Mouse (Mus musculus) kidney, embryonic 15.5 days (tissue): ENCODE data around the gene Rffl. TPM values are rescaled to one million over a fixed set of nuclear protein-coding genes. Genes with fewer than 3 reads are reported as not detected.
A peak's percentile ranks its signal among the peaks of the same experiment; 100 is the strongest.

Experiments
- ATAC-seq: fragments of 200-750 bp; cut with Nextera tagmentation; replicated peaks from 2 replicates; pipeline ENCODE4 v1.8.0; 2017; ENCODE audit warnings: moderate TSS enrichment; ENCODE audit not compliant: low FRiP score
- H3K27ac ChIP-seq: fragments of 300-500 bp; sonication (generic); 2 replicates; pipeline ENCODE4 v1.5.1; 2015; ENCODE audit warnings: mild to moderate bottlenecking, inconsistent platforms
- H3K27me3 ChIP-seq: fragments of 300-500 bp; sonication (generic); 2 replicates; pipeline ENCODE4 v1.6.1; 2015; ENCODE audit warnings: inconsistent platforms
- H3K36me3 ChIP-seq: fragments of 300-500 bp; sonication (generic); 2 replicates; pipeline ENCODE4 v1.6.1; 2015; ENCODE audit warnings: inconsistent platforms
- H3K4me1 ChIP-seq: fragments of 300-500 bp; sonication (generic); 2 replicates; pipeline ENCODE4 v1.6.1; 2015; ENCODE audit warnings: inconsistent platforms
- H3K4me2 ChIP-seq: fragments of 300-500 bp; sonication (generic); 2 replicates; pipeline ENCODE4 v1.6.1; 2015; ENCODE audit warnings: moderate library complexity, mild to moderate bottlenecking, inconsistent platforms
- H3K4me3 ChIP-seq: fragments of 300-500 bp; sonication (generic); replicated peaks from 2 replicates; pipeline ENCODE4 v1.5.1; 2015; ENCODE audit warnings: mild to moderate bottlenecking, inconsistent platforms
- H3K9ac ChIP-seq: fragments of 300-500 bp; sonication (generic); 2 replicates; pipeline ENCODE4 v1.6.1; 2015; ENCODE audit warnings: mild to moderate bottlenecking, inconsistent platforms
- H3K9me3 ChIP-seq: fragments of 300-500 bp; sonication (generic); replicated peaks from 2 replicates; pipeline ENCODE4 v1.6.1; 2016; ENCODE audit warnings: inconsistent platforms
- WGBS: fragments of 180-500 bp; shearing (Covaris S2); methylation state at CpG from one replicate; pipeline ENCODE4 v1.1.7; 2015; ENCODE audit warnings: mixed read lengths; 5-methylcytosine and 5-hydroxymethylcytosine counted together
- polyA plus RNA-seq: library from polyadenylated mRNA; unstranded; fragments of >200 nt; fragmentation: Nextera tagmentation; extraction: Ambion mirVana; gene quantifications from 2 replicates; pipeline ENCODE4 v1.2.1, GENCODE M21; 2015

Gene Rffl
- polyA plus RNA-seq, 1 experiment from 2014 or later: 23.6 TPM

DNA sequence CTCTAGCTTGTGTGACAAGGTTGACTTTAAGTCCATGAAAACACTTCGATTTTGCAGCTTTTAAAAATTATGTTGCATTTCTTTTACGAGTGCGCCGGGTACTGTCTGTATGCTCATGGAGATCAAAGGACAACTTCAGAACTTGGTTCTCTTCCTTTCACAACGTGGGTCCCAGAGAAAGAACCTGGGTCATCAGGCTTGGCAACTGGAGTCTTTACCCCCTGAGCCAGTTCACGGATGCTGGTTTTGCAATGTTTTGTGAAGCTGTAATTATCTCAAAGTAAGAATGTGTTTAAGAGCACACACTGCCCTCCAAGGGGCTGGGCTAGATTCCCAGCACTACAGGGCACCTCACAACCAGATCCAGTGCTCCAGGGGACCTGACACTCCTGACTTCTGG is 16.9 kb downstream of the Rffl start:
- H3K4me1 ChIP-seq: peaks cover 45% of the 10 kb centered on the region
- H3K9me3 ChIP-seq: no peaks in the 10 kb centered on the region
- H3K4me3 ChIP-seq: no peak overlapping the region
- H3K27ac ChIP-seq: no peak overlapping the region
- H3K4me2 ChIP-seq: no peak overlapping the region
- ATAC-seq: no peak
- H3K36me3 ChIP-seq: no peaks in the 10 kb centered on the region
- 83% methylated on average over 6 of the region's 6 CpGs for WGBS
- no peaks in the 10 kb centered on the region for H3K27me3 ChIP-seq
- H3K9ac ChIP-seq: no peak overlapping the region

DNA sequence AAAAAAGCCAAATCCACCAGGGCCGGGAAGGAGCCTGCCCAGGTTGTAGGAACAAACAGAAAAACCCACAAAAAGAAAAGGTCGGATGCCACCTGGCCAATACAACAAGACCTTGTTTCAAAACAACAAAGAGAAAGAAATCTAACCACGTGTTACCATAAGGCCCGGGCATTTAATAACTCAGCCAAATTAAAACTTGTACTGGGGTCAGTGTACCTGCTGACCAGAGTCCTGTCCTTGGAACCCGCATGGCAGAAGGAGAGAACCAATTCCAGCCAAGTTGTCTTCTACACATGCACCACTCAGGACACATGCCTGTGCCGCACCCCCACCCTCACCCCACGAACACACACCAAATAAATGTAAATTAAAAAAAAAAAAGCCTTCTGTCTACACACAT is 18.1 kb downstream of the Rffl start:
- no peak for ATAC-seq
- Histone ChIP-seq H3K4me3 (no peak overlapping the region), H3K27ac (no peak overlapping the region), H3K36me3 (no peaks in the 10 kb centered on the region), H3K9me3 (no peaks in the 10 kb centered on the region), H3K4me1 (peaks cover 45% of the 10 kb centered on the region), H3K9ac (no peak overlapping the region), H3K27me3 (no peaks in the 10 kb centered on the region), H3K4me2 (no peak overlapping the region)
- 83% methylated on average over 7 of the region's 7 CpGs for WGBS

DNA sequence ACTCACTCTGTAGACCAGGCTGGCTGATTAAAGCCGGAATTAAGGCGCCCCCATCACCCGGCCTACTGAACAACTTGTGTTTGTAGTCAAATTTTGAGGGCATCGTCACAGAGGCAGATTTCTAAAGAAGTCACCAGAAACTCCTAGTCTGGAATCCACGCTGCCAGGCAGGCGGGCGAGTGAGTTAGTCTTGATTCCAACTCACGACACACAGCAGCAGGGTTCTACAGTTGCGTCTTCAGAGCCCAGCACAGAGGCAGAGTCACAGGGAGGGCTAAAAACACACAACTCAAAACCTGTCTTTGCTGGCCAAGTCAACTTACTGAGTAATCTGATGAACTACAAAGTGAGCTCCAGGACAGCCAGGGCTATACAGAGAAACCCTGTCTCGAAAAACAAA is 18.5 kb downstream of the Rffl start:
- Histone ChIP-seq H3K27me3 (no peaks in the 10 kb centered on the region), H3K9ac (no peak overlapping the region), H3K4me2 (no peak overlapping the region), H3K27ac (no peak overlapping the region), H3K4me3 (no peak overlapping the region), H3K9me3 (no peaks in the 10 kb centered on the region), H3K36me3 (no peaks in the 10 kb centered on the region), H3K4me1 (peaks cover 49% of the 10 kb centered on the region)
- WGBS: 85% methylated on average over 10 of the region's 10 CpGs
- ATAC-seq: no peak

DNA sequence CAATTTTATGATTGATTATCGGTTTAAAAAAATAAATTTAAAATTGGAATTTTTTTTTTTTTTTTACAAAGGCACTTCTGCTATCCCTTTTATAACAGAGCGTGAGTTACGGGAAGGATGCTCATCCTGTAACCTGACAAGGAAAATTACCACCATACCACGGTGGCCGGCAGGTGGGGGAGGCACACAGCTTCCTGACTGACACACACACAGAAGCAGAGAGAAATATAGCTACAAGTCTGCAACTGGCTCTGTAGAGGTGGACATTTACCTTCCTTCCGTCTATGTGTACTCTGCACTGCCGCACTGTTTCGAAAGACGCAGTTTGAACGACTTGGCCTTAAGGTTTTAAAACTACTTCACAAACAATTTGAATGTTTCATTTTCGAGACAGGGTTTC is 18.9 kb downstream of the Rffl start:
- 74% methylated on average over 11 of the region's 11 CpGs for WGBS
- ATAC-seq: no peak
- no peaks in the 10 kb centered on the region for H3K27me3 ChIP-seq
- no peaks in the 10 kb centered on the region for H3K36me3 ChIP-seq
- no peak overlapping the region for H3K4me3 ChIP-seq
- H3K27ac ChIP-seq: no peak overlapping the region
- H3K4me1 ChIP-seq: peaks cover 53% of the 10 kb centered on the region
- no peak overlapping the region for H3K9ac ChIP-seq
- no peak overlapping the region for H3K4me2 ChIP-seq
- H3K9me3 ChIP-seq: no peaks in the 10 kb centered on the region

DNA sequence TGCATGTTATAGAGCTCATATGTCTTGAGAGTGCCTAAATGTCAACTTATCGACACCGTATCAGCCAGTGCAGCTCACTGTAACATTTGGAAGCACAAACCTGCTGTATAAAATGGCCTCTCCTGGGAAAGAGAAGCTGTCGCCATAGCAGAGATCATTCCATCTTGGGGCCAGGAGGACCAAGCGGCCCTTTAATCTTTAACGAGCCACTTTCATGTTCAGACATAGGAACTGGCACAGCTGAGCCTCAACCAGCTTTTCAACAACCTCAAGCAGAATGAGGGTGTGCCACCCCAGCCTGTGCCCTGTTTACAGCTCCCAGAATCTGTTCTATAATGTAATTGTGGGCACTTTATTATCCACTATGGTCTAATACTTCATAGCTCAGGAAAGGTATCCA is 20.8 kb downstream of the Rffl start:
- WGBS: 45% methylated on average over 5 of the region's 5 CpGs
- Histone ChIP-seq H3K4me1 (peaks cover 54% of the 10 kb centered on the region), H3K4me3 (no peak overlapping the region), H3K27ac (peak overlapping the region; percentile 74), H3K9me3 (no peaks in the 10 kb centered on the region), H3K36me3 (no peaks in the 10 kb centered on the region), H3K4me2 (peak overlapping the region; percentile 25; the same call in 1 of the 2 replicates), H3K9ac (no peak overlapping the region), H3K27me3 (no peaks in the 10 kb centered on the region)
- no peak for ATAC-seq

DNA sequence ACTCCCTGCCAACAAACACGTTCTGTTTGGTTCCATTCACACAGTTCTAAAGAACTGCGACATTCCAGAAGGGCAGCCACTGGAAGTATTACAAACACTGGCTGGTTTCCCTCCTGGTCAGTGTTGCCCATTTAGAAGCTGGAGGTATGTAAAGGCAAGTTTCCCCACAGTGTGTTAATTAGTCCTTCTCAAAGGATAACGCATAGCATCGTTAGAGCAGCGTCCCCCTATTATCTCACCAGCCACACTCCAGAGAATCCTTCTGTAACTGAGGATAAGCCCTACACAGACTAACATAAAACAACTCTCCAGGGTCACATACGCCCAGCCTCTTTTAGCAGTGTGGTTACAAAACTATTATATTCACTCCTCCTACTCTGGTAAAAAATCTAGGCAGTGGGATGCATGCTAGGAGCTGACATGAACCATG is 23.4 kb downstream of the Rffl start:
- ATAC-seq: peak; percentile 47
- no peaks in the 10 kb centered on the region for H3K9me3 ChIP-seq
- peaks cover 56% of the 10 kb centered on the region for H3K4me1 ChIP-seq
- no peaks in the 10 kb centered on the region for H3K27me3 ChIP-seq
- H3K4me2 ChIP-seq: peak overlapping the region; percentile 9; the same call in 1 of the 2 replicates
- WGBS: 41% methylated on average over 6 of the region's 6 CpGs
- H3K9ac ChIP-seq: no peak overlapping the region
- H3K4me3 ChIP-seq: no peak overlapping the region
- H3K36me3 ChIP-seq: no peaks in the 10 kb centered on the region
- peak overlapping the region; percentile 78 for H3K27ac ChIP-seq

DNA sequence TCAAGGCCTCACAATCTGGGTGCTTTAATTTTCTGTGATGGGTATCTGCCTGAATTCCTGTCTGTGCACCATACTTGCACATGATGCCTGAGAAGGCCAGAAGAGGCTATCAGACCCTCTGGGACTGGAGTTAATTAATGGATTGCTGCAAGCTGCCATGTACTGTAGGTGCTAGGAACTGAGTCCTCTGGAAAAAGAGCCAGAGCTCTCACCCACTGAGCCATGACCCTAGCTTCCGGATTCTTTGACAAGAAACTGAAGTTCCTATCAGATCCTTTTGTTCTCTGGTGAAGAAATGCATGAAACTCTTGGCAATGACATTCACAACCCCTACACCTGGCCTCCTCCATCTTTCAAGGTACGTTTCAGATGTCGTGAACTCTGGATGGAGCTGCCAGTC is 24.1 kb downstream of the Rffl start:
- H3K36me3 ChIP-seq: no peaks in the 10 kb centered on the region
- H3K4me2 ChIP-seq: no peak overlapping the region
- peak overlapping the region; percentile 78 for H3K27ac ChIP-seq
- H3K4me1 ChIP-seq: peaks cover 56% of the 10 kb centered on the region
- no peak for ATAC-seq
- H3K9me3 ChIP-seq: no peaks in the 10 kb centered on the region
- H3K9ac ChIP-seq: no peak overlapping the region
- 63% methylated on average over 3 of the region's 3 CpGs for WGBS
- no peaks in the 10 kb centered on the region for H3K27me3 ChIP-seq
- no peak overlapping the region for H3K4me3 ChIP-seq

DNA sequence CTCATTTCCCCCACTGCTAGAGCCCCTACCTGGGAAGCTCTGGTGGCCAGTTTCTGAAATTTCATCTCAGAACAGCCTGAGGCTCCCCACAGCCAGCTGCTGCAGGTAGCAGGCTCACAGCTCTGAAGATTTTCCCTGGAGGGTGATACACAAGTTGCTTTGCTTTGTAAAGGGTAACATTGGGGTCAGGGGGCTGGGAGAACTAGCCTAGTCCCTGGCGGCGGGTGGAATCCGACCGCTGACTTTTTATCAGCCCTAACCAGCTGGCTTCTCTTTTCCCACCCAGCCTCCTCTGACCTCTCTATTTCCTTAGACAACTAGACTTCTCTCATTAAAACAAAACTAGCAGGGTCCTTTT is 25.0 kb downstream of the Rffl start:
- H3K27me3 ChIP-seq: no peaks in the 10 kb centered on the region
- 0 out of 2 replicates have a peak overlapping the region, but pooled peaks have one; percentile 5 for H3K4me3 ChIP-seq
- no peaks in the 10 kb centered on the region for H3K9me3 ChIP-seq
- peak overlapping the region; percentile 44 for H3K4me2 ChIP-seq
- whole genome bisulfite sequencing: 23% methylated on average over 4 of the region's 4 CpGs
- H3K9ac ChIP-seq: 0 out of 2 replicates have a peak overlapping the region, but pooled peaks have one; percentile 10
- 0 out of 2 replicates have a peak, but pooled peaks have one; percentile 38 for ATAC-seq
- H3K27ac ChIP-seq: peak overlapping the region; percentile 78
- H3K36me3 ChIP-seq: no peaks in the 10 kb centered on the region
- H3K4me1 ChIP-seq: peaks cover 49% of the 10 kb centered on the region

DNA sequence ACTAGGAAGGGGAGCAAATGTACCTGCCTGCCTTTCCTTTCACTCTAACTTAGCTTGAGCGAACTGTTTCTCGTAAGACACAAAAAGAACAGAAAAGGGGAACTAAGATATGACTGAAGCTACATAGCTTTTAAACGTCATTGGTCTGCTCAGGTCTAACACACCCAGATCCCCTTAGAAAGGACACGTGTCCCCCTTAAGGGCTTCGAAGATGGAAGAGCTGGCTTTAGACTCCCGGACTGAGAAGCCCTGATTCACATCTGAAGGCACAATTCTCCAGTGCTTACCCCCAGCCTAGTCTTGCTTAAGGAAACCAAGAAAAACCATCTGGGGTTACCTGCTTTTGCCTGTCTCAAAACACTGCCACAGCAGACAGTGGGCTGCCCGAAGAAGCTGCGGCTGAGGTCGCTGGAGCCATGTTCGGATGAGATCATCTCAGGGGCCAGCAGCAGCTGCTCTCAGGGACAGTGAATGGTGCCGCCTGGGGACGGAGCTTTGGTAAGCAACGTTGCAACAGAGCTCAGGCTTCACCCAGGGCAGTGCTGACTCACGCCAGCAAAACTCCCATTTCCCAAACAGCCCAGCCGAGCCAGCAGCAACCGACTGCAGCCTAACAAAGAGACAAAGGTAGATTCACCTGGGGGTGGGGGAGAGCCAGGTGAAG is 25.5 kb downstream of the Rffl start:
- Histone ChIP-seq H3K36me3 (no peaks in the 10 kb centered on the region), H3K4me1 (peaks cover 47% of the 10 kb centered on the region), H3K9ac (0 out of 2 replicates have a peak overlapping the region, but pooled peaks have one; percentile 10), H3K27me3 (no peaks in the 10 kb centered on the region), H3K4me2 (peak overlapping the region; percentile 44), H3K9me3 (no peaks in the 10 kb centered on the region), H3K27ac (peak overlapping the region; percentile 78), H3K4me3 (0 out of 2 replicates have a peak overlapping the region, but pooled peaks have one; percentile 5)
- 30% methylated on average over 16 of the region's 16 CpGs for WGBS
- ATAC-seq: peak; percentile 87

DNA sequence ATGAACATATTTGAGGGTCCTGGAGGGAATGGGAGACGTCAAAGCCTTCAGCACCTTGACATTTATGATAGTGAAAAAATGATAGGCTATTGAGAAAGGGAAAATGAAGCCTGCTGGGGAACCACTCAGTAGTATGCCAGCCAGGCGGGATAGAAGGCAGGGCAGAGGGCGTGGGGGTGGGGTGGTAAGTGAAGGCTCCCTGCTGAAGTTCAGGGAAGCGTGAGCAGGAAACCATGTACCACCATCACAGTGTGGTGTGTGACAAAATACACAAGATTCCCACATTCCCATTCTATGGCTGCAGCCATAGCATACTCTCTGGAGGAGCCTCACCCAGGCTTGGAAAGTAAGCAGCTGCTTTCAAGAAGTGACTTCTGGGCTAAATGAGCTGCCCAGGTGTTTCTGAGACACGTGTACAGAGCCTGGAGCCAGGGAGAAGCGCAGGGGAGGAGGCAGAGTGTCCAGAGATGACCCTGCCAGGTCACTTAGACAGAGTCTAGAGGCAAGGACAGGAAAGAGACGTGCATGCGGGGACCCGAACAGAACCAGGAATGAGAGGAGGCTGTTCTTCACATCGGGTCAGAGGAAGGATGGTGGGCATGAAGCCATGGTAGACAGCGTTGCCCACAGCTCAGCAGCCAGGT is 26.1 kb downstream of the Rffl start:
- Histone ChIP-seq H3K4me3 (no peak overlapping the region), H3K27me3 (no peaks in the 10 kb centered on the region), H3K4me1 (peaks cover 45% of the 10 kb centered on the region), H3K36me3 (no peaks in the 10 kb centered on the region), H3K9me3 (no peaks in the 10 kb centered on the region), H3K27ac (peak overlapping the region; percentile 78; the same call in 1 of the 2 replicates), H3K9ac (no peak overlapping the region), H3K4me2 (peak overlapping the region; percentile 44; the same call in 1 of the 2 replicates)
- no peak for ATAC-seq
- WGBS: 70% methylated on average over 11 of the region's 11 CpGs

DNA sequence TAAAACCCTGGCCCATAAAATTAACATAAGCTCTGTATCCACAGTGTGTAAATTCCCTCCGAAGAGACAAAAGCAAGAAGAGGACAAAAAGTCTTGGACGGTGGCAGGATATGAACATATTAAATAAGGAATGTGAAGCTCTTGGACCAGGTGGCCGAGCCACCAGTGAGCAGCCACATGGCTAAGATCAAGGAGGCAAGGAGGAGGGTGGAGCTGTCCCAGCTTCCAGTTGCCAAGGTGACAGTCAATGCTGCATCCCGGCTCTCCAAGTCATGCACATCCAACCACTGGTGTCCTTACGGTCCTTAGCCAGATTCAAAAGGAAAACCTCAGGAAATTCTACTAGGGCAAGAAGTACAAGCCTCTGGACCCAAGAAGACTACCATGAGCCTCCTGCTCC is 32.5 kb downstream of the Rffl start:
- no peak for ATAC-seq
- Histone ChIP-seq H3K4me2 (no peak overlapping the region), H3K9ac (no peak overlapping the region), H3K36me3 (0 out of 2 replicates have a peak, but pooled peaks cover 3% of the 10 kb centered on the region), H3K4me1 (peaks cover 46% of the 10 kb centered on the region), H3K27ac (no peak overlapping the region), H3K27me3 (no peaks in the 10 kb centered on the region), H3K4me3 (no peak overlapping the region), H3K9me3 (no peaks in the 10 kb centered on the region)
- WGBS: 50% methylated on average over 5 of the region's 5 CpGs

DNA sequence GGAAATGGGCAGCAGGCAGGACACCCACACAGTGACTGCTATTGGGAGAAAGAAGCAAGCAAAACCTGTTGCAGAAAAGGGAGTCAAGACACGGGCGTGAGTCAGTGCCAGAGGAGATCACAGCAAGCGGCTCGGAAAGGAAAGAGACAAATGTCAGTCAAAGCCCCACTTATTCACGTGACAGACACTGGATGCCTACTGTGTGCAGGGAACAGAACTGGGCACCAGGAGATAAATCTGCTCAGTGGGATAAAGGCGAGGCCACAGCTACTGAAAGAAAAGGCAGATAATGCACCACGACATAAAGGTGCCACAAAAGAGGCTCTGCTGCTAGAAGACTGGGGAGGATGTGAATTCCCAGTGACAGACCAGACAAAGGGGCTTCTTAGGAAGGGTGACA is 33.2 kb downstream of the Rffl start:
- 56% methylated on average over 7 of the region's 7 CpGs for WGBS
- Histone ChIP-seq H3K4me2 (no peak overlapping the region), H3K27me3 (no peaks in the 10 kb centered on the region), H3K27ac (0 out of 2 replicates have a peak overlapping the region, but pooled peaks have one; percentile 42), H3K4me3 (no peak overlapping the region), H3K4me1 (peaks cover 48% of the 10 kb centered on the region), H3K9me3 (no peaks in the 10 kb centered on the region), H3K36me3 (0 out of 2 replicates have a peak, but pooled peaks cover 3% of the 10 kb centered on the region), H3K9ac (no peak overlapping the region)
- ATAC-seq: no peak
